Mouse (Mus musculus) small intestine, adult 2 months (tissue): Measurements from ENCODE around the gene Nipa2. TPM values are rescaled to one million over a fixed set of nuclear protein-coding genes. Genes with fewer than 3 reads are reported as not detected.

Experiments
- H3K27ac ChIP-seq: fragments of 200-500 bp; 2 replicates; pipeline ENCODE4 v1.5.1; 2012; ENCODE audit warnings: low read depth, low read length, control low read depth, inconsistent platforms; ENCODE audit not compliant: insufficient read depth
- H3K27me3 ChIP-seq: fragments of 200-500 bp; 2 replicates; pipeline ENCODE4 v1.6.1; 2012; ENCODE audit warnings: mild to moderate bottlenecking, moderate library complexity, low read length, inconsistent platforms; ENCODE audit not compliant: control insufficient read depth, insufficient read depth
- H3K36me3 ChIP-seq: fragments of 200-500 bp; 2 replicates; pipeline ENCODE4 v1.6.1; 2012; ENCODE audit warnings: mild to moderate bottlenecking, low read length, control low read depth, inconsistent platforms; ENCODE audit not compliant: control insufficient read depth, insufficient read depth
- H3K4me1 ChIP-seq: fragments of 200-500 bp; 2 replicates; pipeline ENCODE4 v1.6.1; 2012; ENCODE audit warnings: low read length, inconsistent platforms, mixed read lengths; ENCODE audit not compliant: control insufficient read depth, insufficient read depth, insufficient read length
- H3K4me3 ChIP-seq: fragments of 200-500 bp; 2 replicates; pipeline ENCODE4 v1.5.1; 2012; ENCODE audit warnings: low read depth, mild to moderate bottlenecking, control low read depth, inconsistent platforms, low read length, moderate library complexity
- CTCF ChIP-seq: fragments of 200-500 bp; IDR thresholded peaks from 2 replicates; pipeline ENCODE4 v1.5.1; 2012; ENCODE audit warnings: low read depth, mild to moderate bottlenecking, control low read depth, inconsistent platforms, low read length, moderate library complexity, mixed read lengths; ENCODE audit not compliant: insufficient replicate concordance, insufficient read length; ENCODE audit errors: extremely low read depth
- POLR2A ChIP-seq: fragments of 200-500 bp; IDR thresholded peaks from 2 replicates; pipeline ENCODE4 v1.6.1; 2012; ENCODE audit warnings: low read depth, mild to moderate bottlenecking, control low read depth, inconsistent platforms, low read length, moderate library complexity
- WGBS: fragments of 180-500 bp; shearing (Covaris S2); methylation state at CpG from one replicate; pipeline ENCODE4 v1.1.7; 2018; 5-methylcytosine and 5-hydroxymethylcytosine counted together
- polyA plus RNA-seq: library from polyadenylated mRNA; depleted of rRNA; stranded (reverse); fragments of >200 nt; gene quantifications from 2 replicates; pipeline ENCODE4 v1.2.3, GENCODE M21; 2012; rRNA removed

The Nipa2 gene
- polyA plus RNA-seq, 1 experiment: 44.3 TPM

DNA sequence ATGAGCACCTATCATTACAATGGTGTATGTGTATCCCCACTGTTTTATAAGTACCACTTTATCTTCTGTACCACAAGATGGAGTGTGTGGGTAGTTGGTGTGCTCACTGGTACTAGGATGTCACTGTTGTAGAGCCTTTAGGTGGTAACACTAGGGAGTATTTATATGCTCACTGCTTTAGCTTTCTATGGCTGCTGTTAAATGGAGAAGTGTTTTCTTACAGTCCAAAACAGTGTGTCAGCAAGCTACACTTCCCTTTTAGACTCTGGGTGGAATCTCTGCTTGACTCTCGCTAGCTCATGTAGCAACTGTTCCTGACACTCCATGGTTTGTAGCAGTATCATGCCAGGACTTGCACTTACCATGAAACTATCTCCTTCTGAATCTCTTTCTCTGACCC is 52.8 kb downstream of the Nipa2 start:
- Histone ChIP-seq H3K27ac (no peak overlapping the region), H3K27me3 (no peaks in the 10 kb centered on the region), H3K36me3 (peaks cover 44% of the 10 kb centered on the region), H3K4me3 (no peak overlapping the region), H3K4me1 (peaks cover 9% of the 10 kb centered on the region; the same call in 1 of the 2 replicates)
- TF ChIP-seq POLR2A (no peak), CTCF (no peak)
- WGBS: 86% methylated on average over 1 of the region's 1 CpGs

DNA sequence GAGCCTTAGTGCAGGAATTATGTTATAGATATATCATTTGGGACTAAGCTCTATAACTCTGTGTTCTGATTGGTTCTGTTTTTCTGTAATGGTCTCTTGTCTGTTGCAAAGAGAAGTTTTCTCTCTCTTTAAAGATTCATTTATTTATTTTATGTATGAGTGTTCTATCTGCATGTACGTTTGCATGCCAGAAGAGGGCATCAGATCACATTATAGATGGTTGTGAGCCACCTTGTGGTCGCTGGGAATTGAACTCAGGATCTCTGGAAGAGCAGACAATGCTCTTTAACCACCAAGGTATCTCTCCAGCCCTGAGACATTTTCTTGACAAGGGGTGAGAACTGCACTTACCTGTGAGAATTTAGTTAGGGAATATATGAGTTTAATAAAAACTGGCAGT is 56.8 kb downstream of the Nipa2 start:
- H3K36me3 ChIP-seq: peaks cover 52% of the 10 kb centered on the region
- TF ChIP-seq POLR2A (no peak), CTCF (no peak)

DNA sequence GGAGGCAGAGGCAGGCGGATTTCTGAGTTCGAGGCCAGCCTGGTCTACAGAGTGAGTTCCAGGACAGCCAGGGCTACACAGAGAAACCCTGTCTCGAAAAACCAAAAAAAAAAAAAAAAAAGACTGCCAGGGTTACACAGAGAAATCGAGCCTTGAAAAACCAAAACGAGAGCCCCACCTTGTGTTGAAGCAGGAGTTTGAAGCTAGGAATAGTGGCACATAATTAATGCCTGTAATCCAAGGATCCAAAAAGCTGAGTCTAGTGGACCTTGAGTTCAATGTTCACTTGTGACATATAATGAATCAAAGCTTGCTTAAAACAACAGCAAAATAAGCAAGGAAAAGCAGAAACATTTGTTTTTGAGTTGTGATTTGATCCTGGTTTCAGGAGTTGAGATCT is 58.5 kb downstream of the Nipa2 start:
- TF ChIP-seq POLR2A (no peak), CTCF (no peak)
- Histone ChIP-seq H3K27me3 (no peaks in the 10 kb centered on the region), H3K27ac (no peak overlapping the region), H3K4me3 (no peak overlapping the region), H3K36me3 (peaks cover 60% of the 10 kb centered on the region), H3K4me1 (peaks cover 3% of the 10 kb centered on the region; the same call in 1 of the 2 replicates)
- 85% methylated on average over 5 of the region's 5 CpGs for WGBS

More for the DNA sequence above, 56.8 kb downstream of the Nipa2 start:
- 85% methylated on average over 2 of the region's 2 CpGs for WGBS
- Histone ChIP-seq H3K4me3 (no peak overlapping the region), H3K27me3 (no peaks in the 10 kb centered on the region), H3K27ac (no peak overlapping the region), H3K4me1 (peaks cover 5% of the 10 kb centered on the region; the same call in 1 of the 2 replicates)

DNA sequence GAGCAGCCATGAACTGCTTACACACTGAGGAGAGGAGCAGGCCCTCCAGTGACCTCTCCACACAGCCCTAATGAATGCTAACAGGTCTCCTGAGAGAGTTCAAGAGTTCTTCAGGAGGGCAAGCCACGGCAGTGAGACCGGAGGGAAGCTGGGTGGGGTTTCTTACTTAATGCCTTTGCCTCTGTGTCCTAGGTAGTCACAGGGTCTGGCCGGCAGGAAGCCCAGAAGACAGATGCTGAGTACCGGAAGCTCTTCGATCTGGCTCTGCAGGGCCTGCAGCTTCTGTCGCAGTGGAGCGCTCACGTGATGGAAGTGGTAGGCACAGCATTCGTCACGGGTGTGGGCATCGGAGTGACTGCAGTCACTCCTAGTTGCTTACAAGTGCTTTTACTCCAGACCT is 70.5 kb downstream of the Nipa2 start:
- Histone ChIP-seq H3K4me1 (no peaks in the 10 kb centered on the region), H3K36me3 (peaks cover 54% of the 10 kb centered on the region), H3K27me3 (no peaks in the 10 kb centered on the region), H3K4me3 (no peak overlapping the region), H3K27ac (no peak overlapping the region)
- WGBS: 87% methylated on average over 11 of the region's 11 CpGs
- no peak for TF ChIP-seq POLR2A
- TF ChIP-seq CTCF: no peak

DNA sequence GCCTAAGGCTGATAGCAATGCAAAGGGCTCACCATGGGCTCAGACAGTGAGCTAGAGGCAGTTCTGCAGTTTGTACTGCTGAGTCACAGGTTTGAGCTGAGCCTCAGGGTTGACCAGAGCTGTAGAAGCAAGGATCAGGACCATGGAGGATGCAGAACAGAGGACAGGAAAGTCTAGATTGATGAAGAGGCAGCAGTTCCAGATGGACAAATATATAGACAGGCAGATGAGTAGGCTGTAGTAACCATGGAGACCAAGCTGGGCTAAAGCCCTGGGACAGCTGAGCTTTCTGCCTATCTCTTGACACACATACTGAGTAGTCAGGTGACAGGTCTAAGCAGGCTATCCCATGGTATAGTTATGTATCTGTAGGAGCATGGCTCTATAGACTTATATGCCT is 71.5 kb downstream of the Nipa2 start:
- no peak for TF ChIP-seq CTCF
- TF ChIP-seq POLR2A: no peak
- Histone ChIP-seq H3K4me1 (no peaks in the 10 kb centered on the region), H3K36me3 (peaks cover 47% of the 10 kb centered on the region), H3K27ac (no peak overlapping the region), H3K27me3 (no peaks in the 10 kb centered on the region), H3K4me3 (no peak overlapping the region)

DNA sequence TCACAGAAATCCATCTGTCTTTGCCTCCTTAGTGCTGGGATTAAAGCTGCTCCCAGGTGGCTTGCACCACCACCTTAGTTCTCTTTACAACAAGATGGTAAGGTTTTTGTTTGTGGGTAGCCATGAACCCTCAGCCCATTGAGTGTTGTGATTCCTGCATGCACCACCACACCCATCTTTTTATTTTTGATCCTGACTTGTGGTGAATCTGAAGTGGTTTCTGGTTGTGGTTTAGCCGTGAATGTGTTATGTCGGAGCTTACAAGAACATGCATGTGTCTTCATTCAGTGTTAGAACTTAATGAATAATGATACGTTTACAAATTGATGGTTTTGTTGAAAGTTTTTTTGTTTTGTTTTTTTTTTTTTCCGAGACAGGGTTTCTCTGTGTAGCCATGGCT is 72.3 kb downstream of the Nipa2 start:
- WGBS: 84% methylated on average over 4 of the region's 4 CpGs
- TF ChIP-seq CTCF: no peak
- TF ChIP-seq POLR2A: no peak
- peaks cover 50% of the 10 kb centered on the region for H3K36me3 ChIP-seq

DNA sequence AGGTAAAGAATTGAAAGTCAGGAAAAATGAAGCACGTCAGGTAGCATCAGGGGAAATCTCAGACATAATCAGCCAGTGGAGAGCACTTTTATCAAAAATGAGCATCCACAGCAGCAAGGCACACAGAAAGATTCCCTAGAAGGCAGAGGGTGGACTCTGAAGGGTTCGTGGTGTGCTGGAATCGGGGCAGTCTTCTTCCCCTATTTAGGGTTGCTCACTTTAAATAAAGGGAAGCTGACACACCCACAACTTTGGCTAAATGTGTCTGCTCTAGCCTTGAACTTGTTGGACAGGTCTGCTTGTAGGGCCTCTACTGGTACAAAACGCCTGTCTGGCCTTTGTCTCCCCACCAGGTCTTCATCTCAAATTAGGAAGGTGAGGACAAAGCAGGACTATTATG is 73.7 kb downstream of the Nipa2 start:
- H3K4me3 ChIP-seq: no peak overlapping the region
- peaks cover 48% of the 10 kb centered on the region for H3K36me3 ChIP-seq
- WGBS: 87% methylated on average over 4 of the region's 4 CpGs
- TF ChIP-seq CTCF: no peak
- no peak for TF ChIP-seq POLR2A
- H3K4me1 ChIP-seq: no peaks in the 10 kb centered on the region
- H3K27me3 ChIP-seq: no peaks in the 10 kb centered on the region
- H3K27ac ChIP-seq: no peak overlapping the region

More for the DNA sequence above, 72.3 kb downstream of the Nipa2 start:
- H3K27ac ChIP-seq: no peak overlapping the region
- H3K4me3 ChIP-seq: no peak overlapping the region
- H3K27me3 ChIP-seq: no peaks in the 10 kb centered on the region
- no peaks in the 10 kb centered on the region for H3K4me1 ChIP-seq

Other genes starting within 250 kb of the Nipa2 start
- 1.2 and 1.5 TPM in 2 replicates for gene Siglech, start 194.3 kb downstream of the Nipa2 start, polyA plus RNA-seq
- gene Tubgcp5, start 168.3 kb downstream of the Nipa2 start, polyA plus RNA-seq: 0.30 and 0.67 TPM in 2 replicates
- gene Cyfip1, start 120.7 kb downstream of the Nipa2 start, polyA plus RNA-seq: 16.1 and 37.9 TPM in 2 replicates
- 1.1 and 1.3 TPM in 2 replicates for gene Nipa1, start 57.5 kb upstream of the Nipa2 start, polyA plus RNA-seq
- gene Herc2, start 87.7 kb upstream of the Nipa2 start, polyA plus RNA-seq: 6.7 and 14.3 TPM in 2 replicates